Mouse (Mus musculus): ENCODE measurements around the gene Tcp10c. TPM values are rescaled to one million over a fixed set of nuclear protein-coding genes. Genes with fewer than 3 reads are reported as not detected.
"Not testable (repeated sequence)": the region's sequence is repeated elsewhere in the genome, so short reads cannot be mapped to it uniquely, and the experiment has no call there.

The Tcp10c gene
- total and polyA plus RNA-seq, 3 experiments = not detected

- not testable (repeated sequence) for H3K79me2 ChIP-seq (ENCODE audit: control insufficient read depth, insufficient read depth, low read length, poor library complexity); H3K27ac ChIP-seq (ENCODE audit: control insufficient read depth, low read depth, low read length); H3K9me3 ChIP-seq (replicated peaks; ENCODE audit: insufficient read depth, low read length); H3K36me3 ChIP-seq (ENCODE audit: control insufficient read depth in 1 of 2, insufficient read depth in 2 of 2, low read length in 2 of 2); H3K4me1 ChIP-seq (ENCODE audit: control insufficient read depth in 1 of 2, insufficient read depth in 2 of 2, low read length in 2 of 2); H3K9ac ChIP-seq (ENCODE audit: control insufficient read depth, low read depth, low read length, poor library complexity, severe bottlenecking); H3K4me3 ChIP-seq (ENCODE audit: control insufficient read depth in 1 of 2, insufficient read depth in 1 of 2, low read depth in 2 of 2, low read length in 2 of 2); DNase-seq (ENCODE audit: low read depth, low spot score); H3K27me3 ChIP-seq (ENCODE audit: control insufficient read depth in 1 of 2, insufficient read depth in 2 of 2, low read length in 2 of 2)
These were observed 52.3 kb downstream of the Tcp10c start for GRCm38 (mm10) chr17:13406701-13407100.

- H3K4me3 ChIP-seq (ENCODE audit: control insufficient read depth in 1 of 2, insufficient read depth in 1 of 2, low read depth in 2 of 2, low read length in 2 of 2); H3K79me2 ChIP-seq (ENCODE audit: control insufficient read depth, insufficient read depth, low read length, poor library complexity); H3K27ac ChIP-seq (ENCODE audit: control insufficient read depth, low read depth, low read length); DNase-seq (ENCODE audit: low read depth, low spot score); H3K9ac ChIP-seq (ENCODE audit: control insufficient read depth, low read depth, low read length, poor library complexity, severe bottlenecking); H3K9me3 ChIP-seq (replicated peaks; ENCODE audit: insufficient read depth, low read length); H3K4me1 ChIP-seq (ENCODE audit: control insufficient read depth in 1 of 2, insufficient read depth in 2 of 2, low read length in 2 of 2); H3K27me3 ChIP-seq (ENCODE audit: control insufficient read depth in 1 of 2, insufficient read depth in 2 of 2, low read length in 2 of 2); H3K36me3 ChIP-seq (ENCODE audit: control insufficient read depth in 1 of 2, insufficient read depth in 2 of 2, low read length in 2 of 2): not testable (repeated sequence)
These were observed 53.4 kb downstream of the Tcp10c start for GRCm38 (mm10) chr17:13407621-13408256.

- DNase-seq (ENCODE audit: low read depth, low spot score); H3K9ac ChIP-seq (ENCODE audit: control insufficient read depth, low read depth, low read length, poor library complexity, severe bottlenecking); H3K27ac ChIP-seq (ENCODE audit: control insufficient read depth, low read depth, low read length); H3K79me2 ChIP-seq (ENCODE audit: control insufficient read depth, insufficient read depth, low read length, poor library complexity); H3K4me3 ChIP-seq (ENCODE audit: control insufficient read depth in 1 of 2, insufficient read depth in 1 of 2, low read depth in 2 of 2, low read length in 2 of 2); H3K36me3 ChIP-seq (ENCODE audit: control insufficient read depth in 1 of 2, insufficient read depth in 2 of 2, low read length in 2 of 2); H3K4me1 ChIP-seq (ENCODE audit: control insufficient read depth in 1 of 2, insufficient read depth in 2 of 2, low read length in 2 of 2); H3K9me3 ChIP-seq (replicated peaks; ENCODE audit: insufficient read depth, low read length); H3K27me3 ChIP-seq (ENCODE audit: control insufficient read depth in 1 of 2, insufficient read depth in 2 of 2, low read length in 2 of 2): not testable (repeated sequence)
These were observed 53.9 kb downstream of the Tcp10c start for GRCm38 (mm10) chr17:13408257-13408633.

GRCm38 (mm10) chr17:13421022-13421591 lies 66.7 kb downstream of the Tcp10c start:
- not testable (repeated sequence) for H3K27ac ChIP-seq (ENCODE audit: control insufficient read depth, low read depth, low read length)

GRCm38 (mm10) chr17:13422638-13423037 lies 68.3 kb downstream of the Tcp10c start:
- H3K9ac ChIP-seq (ENCODE audit: control insufficient read depth, low read depth, low read length, poor library complexity, severe bottlenecking); H3K27ac ChIP-seq (ENCODE audit: control insufficient read depth, low read depth, low read length): not testable (repeated sequence)

More at GRCm38 (mm10) chr17:13421022-13421591, 66.7 kb downstream of the Tcp10c start:
- not testable (repeated sequence) for DNase-seq (ENCODE audit: low read depth, low spot score); H3K9me3 ChIP-seq (replicated peaks; ENCODE audit: insufficient read depth, low read length); H3K9ac ChIP-seq (ENCODE audit: control insufficient read depth, low read depth, low read length, poor library complexity, severe bottlenecking); H3K79me2 ChIP-seq (ENCODE audit: control insufficient read depth, insufficient read depth, low read length, poor library complexity); H3K27me3 ChIP-seq (ENCODE audit: control insufficient read depth in 1 of 2, insufficient read depth in 2 of 2, low read length in 2 of 2); H3K36me3 ChIP-seq (ENCODE audit: control insufficient read depth in 1 of 2, insufficient read depth in 2 of 2, low read length in 2 of 2); H3K4me1 ChIP-seq (ENCODE audit: control insufficient read depth in 1 of 2, insufficient read depth in 2 of 2, low read length in 2 of 2); H3K4me3 ChIP-seq (ENCODE audit: control insufficient read depth in 1 of 2, insufficient read depth in 1 of 2, low read depth in 2 of 2, low read length in 2 of 2)

GRCm38 (mm10) chr17:13423373-13424024 lies 69.1 kb downstream of the Tcp10c start:
- DNase-seq (ENCODE audit: low read depth, low spot score); H3K9me3 ChIP-seq (replicated peaks; ENCODE audit: insufficient read depth, low read length); H3K79me2 ChIP-seq (ENCODE audit: control insufficient read depth, insufficient read depth, low read length, poor library complexity); H3K4me3 ChIP-seq (ENCODE audit: control insufficient read depth in 1 of 2, insufficient read depth in 1 of 2, low read depth in 2 of 2, low read length in 2 of 2); H3K27ac ChIP-seq (ENCODE audit: control insufficient read depth, low read depth, low read length); H3K9ac ChIP-seq (ENCODE audit: control insufficient read depth, low read depth, low read length, poor library complexity, severe bottlenecking); H3K27me3 ChIP-seq (ENCODE audit: control insufficient read depth in 1 of 2, insufficient read depth in 2 of 2, low read length in 2 of 2); H3K4me1 ChIP-seq (ENCODE audit: control insufficient read depth in 1 of 2, insufficient read depth in 2 of 2, low read length in 2 of 2); H3K36me3 ChIP-seq (ENCODE audit: control insufficient read depth in 1 of 2, insufficient read depth in 2 of 2, low read length in 2 of 2): not testable (repeated sequence)

More at GRCm38 (mm10) chr17:13422638-13423037, 68.3 kb downstream of the Tcp10c start:
- H3K4me1 ChIP-seq (ENCODE audit: control insufficient read depth in 1 of 2, insufficient read depth in 2 of 2, low read length in 2 of 2); H3K4me3 ChIP-seq (ENCODE audit: control insufficient read depth in 1 of 2, insufficient read depth in 1 of 2, low read depth in 2 of 2, low read length in 2 of 2); H3K36me3 ChIP-seq (ENCODE audit: control insufficient read depth in 1 of 2, insufficient read depth in 2 of 2, low read length in 2 of 2); DNase-seq (ENCODE audit: low read depth, low spot score); H3K9me3 ChIP-seq (replicated peaks; ENCODE audit: insufficient read depth, low read length); H3K79me2 ChIP-seq (ENCODE audit: control insufficient read depth, insufficient read depth, low read length, poor library complexity); H3K27me3 ChIP-seq (ENCODE audit: control insufficient read depth in 1 of 2, insufficient read depth in 2 of 2, low read length in 2 of 2): not testable (repeated sequence)

- not testable (repeated sequence) for H3K9me3 ChIP-seq (replicated peaks; ENCODE audit: insufficient read depth, low read length); H3K27ac ChIP-seq (ENCODE audit: control insufficient read depth, low read depth, low read length); H3K4me3 ChIP-seq (ENCODE audit: control insufficient read depth in 1 of 2, insufficient read depth in 1 of 2, low read depth in 2 of 2, low read length in 2 of 2); H3K4me1 ChIP-seq (ENCODE audit: control insufficient read depth in 1 of 2, insufficient read depth in 2 of 2, low read length in 2 of 2); H3K36me3 ChIP-seq (ENCODE audit: control insufficient read depth in 1 of 2, insufficient read depth in 2 of 2, low read length in 2 of 2); H3K27me3 ChIP-seq (ENCODE audit: control insufficient read depth in 1 of 2, insufficient read depth in 2 of 2, low read length in 2 of 2); H3K79me2 ChIP-seq (ENCODE audit: control insufficient read depth, insufficient read depth, low read length, poor library complexity); H3K9ac ChIP-seq (ENCODE audit: control insufficient read depth, low read depth, low read length, poor library complexity, severe bottlenecking); DNase-seq (ENCODE audit: low read depth, low spot score)
These were observed 69.9 kb downstream of the Tcp10c start for GRCm38 (mm10) chr17:13424321-13424720.

Measured in MEL (cell line).